Mouse (Mus musculus): ENCODE results near the gene Hddc3.
"Not testable (repeated sequence)": the region's sequence is repeated elsewhere in the genome, so short reads cannot be mapped to it uniquely, and the experiment has no call there.

Gene Hddc3

GRCm38 (mm10) chr7:80342858-80343257 lies at the start of gene Hddc3:
Gene Hddc3 (plus strand): TSS chr7:80343104.
- DNase-seq (ENCODE audit: low spot score in 2 of 2): peak; percentile 97

GRCm38 (mm10) chr7:80294062-80294763 lies 48.7 kb upstream of the Hddc3 start, which contains the start of gene Prc1:
Gene Prc1 (plus strand): TSS chr7:80294450.
- peak; percentile 98 for DNase-seq (ENCODE audit: low spot score in 2 of 2)

GRCm38 (mm10) chr7:80294764-80295648 lies 47.9 kb upstream of the Hddc3 start:
- no peak for DNase-seq (ENCODE audit: low spot score in 2 of 2)

- DNase-seq (ENCODE audit: low spot score in 2 of 2): no peak
Observed at GRCm38 (mm10) chr7:80296462-80296861, 46.4 kb upstream of the Hddc3 start.

GRCm38 (mm10) chr7:80297041-80297440 lies 45.9 kb upstream of the Hddc3 start:
- no peak for DNase-seq (ENCODE audit: low spot score in 2 of 2)

- no peak for DNase-seq (ENCODE audit: low spot score in 2 of 2)
Observed at GRCm38 (mm10) chr7:80298754-80299153, 44.1 kb upstream of the Hddc3 start.

- no peak for DNase-seq (ENCODE audit: low spot score in 2 of 2)
Observed at GRCm38 (mm10) chr7:80299568-80299967, 43.3 kb upstream of the Hddc3 start.

- no peak for DNase-seq (ENCODE audit: low spot score in 2 of 2)
Observed at GRCm38 (mm10) chr7:80301522-80301921, 41.4 kb upstream of the Hddc3 start.

GRCm38 (mm10) chr7:80307766-80308165 lies 35.1 kb upstream of the Hddc3 start:
- no peak for DNase-seq (ENCODE audit: low spot score in 2 of 2)

GRCm38 (mm10) chr7:80310771-80311170 lies 32.1 kb upstream of the Hddc3 start:
- no peak for DNase-seq (ENCODE audit: low spot score in 2 of 2)

- DNase-seq (ENCODE audit: low spot score in 2 of 2): no peak
Observed at GRCm38 (mm10) chr7:80315733-80316132, 27.2 kb upstream of the Hddc3 start.

GRCm38 (mm10) chr7:80317439-80318115 lies 25.3 kb upstream of the Hddc3 start:
- DNase-seq (ENCODE audit: low spot score in 2 of 2): no peak

- DNase-seq (ENCODE audit: low spot score in 2 of 2): no peak
Observed at GRCm38 (mm10) chr7:80318670-80319069, 24.2 kb upstream of the Hddc3 start.

- no peak for DNase-seq (ENCODE audit: low spot score in 2 of 2)
Observed at GRCm38 (mm10) chr7:80319846-80320496, 22.9 kb upstream of the Hddc3 start.

- no peak for DNase-seq (ENCODE audit: low spot score in 2 of 2)
Observed at GRCm38 (mm10) chr7:80323336-80323735, 19.6 kb upstream of the Hddc3 start.

GRCm38 (mm10) chr7:80324043-80324815 lies 18.7 kb upstream of the Hddc3 start, which contains the start of gene Rccd1:
Gene Rccd1 (minus strand): TSS chr7:80324454.
- DNase-seq (ENCODE audit: low spot score in 2 of 2): peak; percentile 97 to 98

- DNase-seq (ENCODE audit: low spot score in 2 of 2): not testable (repeated sequence)
Observed at GRCm38 (mm10) chr7:80324816-80325119, 18.1 kb upstream of the Hddc3 start.

- DNase-seq (ENCODE audit: low spot score in 2 of 2): no peak
Observed at GRCm38 (mm10) chr7:80325292-80325868, 17.5 kb upstream of the Hddc3 start.

- DNase-seq (ENCODE audit: low spot score in 2 of 2): no peak
Observed at GRCm38 (mm10) chr7:80326076-80326475, 16.8 kb upstream of the Hddc3 start.

- no peak for DNase-seq (ENCODE audit: low spot score in 2 of 2)
Observed at GRCm38 (mm10) chr7:80330278-80330677, 12.6 kb upstream of the Hddc3 start.

- DNase-seq (ENCODE audit: low spot score in 2 of 2): no peak
Observed at GRCm38 (mm10) chr7:80331433-80331832, 11.5 kb upstream of the Hddc3 start.
